Mouse (Mus musculus) embryonic facial prominence, embryonic 10.5 days (tissue): ENCODE measurements around the gene Slc2a1. TPM values are rescaled to one million over a fixed set of nuclear protein-coding genes. Genes with fewer than 3 reads are reported as not detected.

Experiments used
- DNase-seq: peaks from one replicate; pipeline ENCODE4 v3.0.0-alpha.2; 2017; ENCODE audit warnings: low spot score
- H3K27ac ChIP-seq: fragments of 300-500 bp; sonication (generic); replicated peaks from 2 replicates; pipeline ENCODE4 v1.5.1; 2016; ENCODE audit warnings: mild to moderate bottlenecking
- H3K27me3 ChIP-seq: fragments of 300-500 bp; sonication (generic); replicated peaks from 2 replicates; pipeline ENCODE4 v1.6.1; 2016; ENCODE audit warnings: low read depth, mild to moderate bottlenecking; ENCODE audit not compliant: poor library complexity, severe bottlenecking
- H3K36me3 ChIP-seq: fragments of 300-500 bp; sonication (generic); replicated peaks from 2 replicates; pipeline ENCODE4 v1.6.1; 2016; ENCODE audit warnings: mild to moderate bottlenecking, moderate library complexity
- H3K4me1 ChIP-seq: fragments of 300-500 bp; sonication (generic); 2 replicates; pipeline ENCODE4 v1.6.1; 2016
- H3K4me3 ChIP-seq: fragments of 300-500 bp; sonication (generic); 2 replicates; pipeline ENCODE4 v1.5.1; 2016; ENCODE audit warnings: mild to moderate bottlenecking, moderate library complexity
- H3K9me3 ChIP-seq: fragments of 300-500 bp; sonication (generic); 2 replicates; pipeline ENCODE4 v1.6.1; 2016; ENCODE audit warnings: mild to moderate bottlenecking
- WGBS: fragments of 180-500 bp; shearing (Covaris S2); methylation state at CpG from one replicate; pipeline ENCODE4 v1.1.7; 2016; 5-methylcytosine and 5-hydroxymethylcytosine counted together
- polyA plus RNA-seq: library from polyadenylated mRNA; unstranded; fragments of >200 nt; fragmentation: Nextera tagmentation; extraction: Ambion mirVana; gene quantifications from 2 replicates; pipeline ENCODE4 v1.2.1, GENCODE M21; 2016

The Slc2a1 gene
- polyA plus RNA-seq, 1 experiment from 2014 or later: 140 TPM

- DNase-seq: no peak
- Histone ChIP-seq H3K4me1 (peaks cover 55% of the 10 kb centered on the region), H3K27me3 (no peaks in the 10 kb centered on the region), H3K36me3 (peaks cover 99% of the 10 kb centered on the region), H3K27ac (no peak overlapping the region), H3K9me3 (no peaks in the 10 kb centered on the region), H3K4me3 (no peak overlapping the region)
- 67% methylated on average over 4 of the region's 4 CpGs for WGBS
Observed at GRCm38 (mm10) chr4:119121249-119121648, 12.7 kb downstream of the Slc2a1 start.

- 72% methylated on average over 2 of the region's 2 CpGs for WGBS
- Histone ChIP-seq H3K4me1 (peaks cover 39% of the 10 kb centered on the region), H3K4me3 (no peak overlapping the region), H3K9me3 (no peaks in the 10 kb centered on the region), H3K27ac (no peak overlapping the region; the same call in 1 of the 2 replicates), H3K27me3 (no peaks in the 10 kb centered on the region), H3K36me3 (peaks cover 100% of the 10 kb centered on the region)
- DNase-seq: no peak
Observed at GRCm38 (mm10) chr4:119124771-119125273, 16.3 kb downstream of the Slc2a1 start.

DNA sequence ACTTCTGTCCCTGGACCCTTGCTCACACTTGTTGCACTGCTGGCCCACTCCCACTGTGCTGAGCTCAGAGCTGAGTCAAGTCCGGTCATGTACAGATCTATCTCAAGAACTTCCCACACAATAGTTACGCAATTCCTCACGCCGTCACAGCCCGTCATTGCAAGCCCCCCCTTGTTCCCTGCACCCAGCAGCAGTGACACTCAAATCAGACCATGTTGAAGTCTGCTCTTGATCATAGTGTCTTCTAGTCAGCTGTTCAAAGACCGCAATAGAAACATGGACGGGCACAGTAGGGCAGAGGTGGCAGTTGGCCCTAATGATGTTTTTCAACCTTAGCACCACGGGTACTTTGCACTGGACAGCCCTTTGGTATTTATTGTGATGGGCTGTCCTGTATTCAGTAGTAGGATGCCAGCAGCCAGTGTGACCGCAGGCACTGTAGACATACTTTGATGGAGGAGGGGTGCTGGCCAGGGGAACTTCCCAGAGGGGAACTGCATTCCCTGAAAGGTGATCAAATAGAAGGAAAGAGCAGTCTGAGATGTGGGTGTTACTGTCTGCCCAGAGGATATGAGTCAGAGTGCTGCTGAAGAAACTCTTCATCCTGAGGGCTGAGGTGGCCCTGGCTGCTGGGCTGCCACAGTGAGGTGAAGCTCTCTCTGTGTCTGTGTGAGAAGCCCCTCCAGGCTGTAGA lies 17.2 kb downstream of the Slc2a1 start:
- Histone ChIP-seq H3K9me3 (no peaks in the 10 kb centered on the region), H3K4me3 (no peak overlapping the region), H3K27me3 (no peaks in the 10 kb centered on the region), H3K4me1 (peaks cover 36% of the 10 kb centered on the region), H3K36me3 (peaks cover 100% of the 10 kb centered on the region), H3K27ac (0 out of 2 replicates have a peak overlapping the region, but pooled peaks have one; percentile 10)
- DNase-seq: no peak
- WGBS: 84% methylated on average over 9 of the region's 9 CpGs

- Histone ChIP-seq H3K36me3 (peaks cover 100% of the 10 kb centered on the region), H3K27ac (no peak overlapping the region), H3K4me1 (peaks cover 24% of the 10 kb centered on the region), H3K9me3 (no peaks in the 10 kb centered on the region), H3K4me3 (no peak overlapping the region), H3K27me3 (no peaks in the 10 kb centered on the region)
- DNase-seq: no peak
- WGBS: 78% methylated on average over 6 of the region's 6 CpGs
Observed at GRCm38 (mm10) chr4:119127229-119127628, 18.7 kb downstream of the Slc2a1 start.

DNA sequence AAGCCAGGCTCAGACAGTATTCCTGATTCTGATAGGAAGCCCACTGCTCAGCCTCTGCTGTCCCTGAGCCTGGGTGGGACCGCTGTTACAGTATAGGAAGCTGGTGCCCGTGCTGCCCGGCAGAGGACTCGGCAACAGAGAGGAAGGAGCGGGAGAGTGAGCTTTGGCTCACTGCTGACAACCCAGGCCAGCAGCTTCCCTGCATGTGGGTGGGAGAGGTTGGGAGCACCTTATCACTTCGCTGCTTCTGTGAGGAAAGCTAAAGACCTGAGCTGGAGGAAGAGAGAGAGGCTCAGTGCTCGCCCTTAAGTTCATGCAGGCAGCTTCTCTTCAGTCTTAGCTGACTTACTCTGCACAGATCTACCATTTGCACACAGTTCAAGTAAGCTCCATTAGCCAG lies 20.0 kb downstream of the Slc2a1 start:
- 84% methylated on average over 7 of the region's 7 CpGs for whole genome bisulfite sequencing
- Histone ChIP-seq H3K27ac (no peak overlapping the region), H3K27me3 (no peaks in the 10 kb centered on the region), H3K36me3 (peaks cover 100% of the 10 kb centered on the region), H3K4me1 (peaks cover 24% of the 10 kb centered on the region), H3K4me3 (no peak overlapping the region), H3K9me3 (no peaks in the 10 kb centered on the region)
- no peak for DNase-seq

- 90% methylated on average over 1 of the region's 1 CpGs for WGBS
- peaks cover 100% of the 10 kb centered on the region for H3K36me3 ChIP-seq
Observed at GRCm38 (mm10) chr4:119129096-119129495, 20.6 kb downstream of the Slc2a1 start.

DNA sequence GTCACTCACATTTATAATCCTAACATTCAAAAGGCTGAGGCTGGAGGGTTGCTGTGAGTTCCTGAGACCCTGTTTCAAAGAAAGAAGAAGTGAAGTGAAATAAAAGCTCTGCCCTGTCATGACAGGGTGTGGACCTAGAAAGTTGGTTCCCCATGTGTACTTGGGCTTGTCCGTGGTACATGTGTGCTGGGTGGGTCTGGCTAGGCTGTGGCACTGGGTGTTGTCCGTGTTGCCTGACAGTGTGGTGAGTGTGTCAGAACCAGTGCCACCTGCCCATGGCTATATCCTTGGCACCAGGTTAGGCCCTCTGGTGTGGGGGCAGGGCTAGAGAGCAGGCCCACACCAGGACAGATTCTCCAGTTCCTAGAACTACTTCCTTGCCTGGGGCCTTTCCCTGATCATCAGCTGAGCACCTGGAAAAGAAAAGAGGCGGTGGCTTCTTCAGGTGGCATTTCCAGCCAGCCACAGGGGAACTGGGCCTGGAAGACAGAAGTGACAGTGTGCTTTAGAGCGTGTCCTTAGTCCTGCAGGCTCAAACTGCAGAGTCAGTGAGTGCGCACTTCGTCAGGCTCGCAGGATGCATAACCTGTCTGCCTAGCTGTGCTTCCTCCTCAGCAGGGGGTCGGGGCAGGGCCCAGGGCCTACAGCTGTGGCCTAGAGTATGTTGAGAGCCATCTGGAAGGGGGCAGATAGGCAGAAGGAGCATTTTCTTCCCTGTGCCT lies 22.8 kb downstream of the Slc2a1 start:
- H3K27ac ChIP-seq: no peak overlapping the region
- H3K27me3 ChIP-seq: no peaks in the 10 kb centered on the region
- H3K4me3 ChIP-seq: no peak overlapping the region
- peaks cover 100% of the 10 kb centered on the region for H3K36me3 ChIP-seq
- 84% methylated on average over 8 of the region's 8 CpGs for WGBS
- peaks cover 3% of the 10 kb centered on the region; the same call in 1 of the 2 replicates for H3K4me1 ChIP-seq
- DNase-seq: no peak
- H3K9me3 ChIP-seq: no peaks in the 10 kb centered on the region

More at GRCm38 (mm10) chr4:119129096-119129495, 20.6 kb downstream of the Slc2a1 start:
- Histone ChIP-seq H3K9me3 (no peaks in the 10 kb centered on the region), H3K4me3 (no peak overlapping the region), H3K27ac (no peak overlapping the region), H3K4me1 (peaks cover 20% of the 10 kb centered on the region), H3K27me3 (no peaks in the 10 kb centered on the region)
- DNase-seq: no peak

GRCm38 (mm10) chr4:119133306-119133705 lies 24.8 kb downstream of the Slc2a1 start:
- DNase-seq: no peak
- Histone ChIP-seq H3K27me3 (no peaks in the 10 kb centered on the region), H3K4me1 (peaks cover 9% of the 10 kb centered on the region), H3K36me3 (peaks cover 95% of the 10 kb centered on the region), H3K9me3 (no peaks in the 10 kb centered on the region), H3K4me3 (no peak overlapping the region), H3K27ac (no peak overlapping the region)
- WGBS: 92% methylated on average over 13 of the region's 13 CpGs

- H3K27ac ChIP-seq: no peak overlapping the region
- 92% methylated on average over 13 of the region's 13 CpGs for WGBS
- H3K9me3 ChIP-seq: no peaks in the 10 kb centered on the region
- H3K4me1 ChIP-seq: peaks cover 14% of the 10 kb centered on the region
- no peaks in the 10 kb centered on the region for H3K27me3 ChIP-seq
- no peak for DNase-seq
- H3K4me3 ChIP-seq: no peak overlapping the region
- peaks cover 89% of the 10 kb centered on the region for H3K36me3 ChIP-seq
Observed at GRCm38 (mm10) chr4:119133860-119134259, 25.3 kb downstream of the Slc2a1 start.

DNA sequence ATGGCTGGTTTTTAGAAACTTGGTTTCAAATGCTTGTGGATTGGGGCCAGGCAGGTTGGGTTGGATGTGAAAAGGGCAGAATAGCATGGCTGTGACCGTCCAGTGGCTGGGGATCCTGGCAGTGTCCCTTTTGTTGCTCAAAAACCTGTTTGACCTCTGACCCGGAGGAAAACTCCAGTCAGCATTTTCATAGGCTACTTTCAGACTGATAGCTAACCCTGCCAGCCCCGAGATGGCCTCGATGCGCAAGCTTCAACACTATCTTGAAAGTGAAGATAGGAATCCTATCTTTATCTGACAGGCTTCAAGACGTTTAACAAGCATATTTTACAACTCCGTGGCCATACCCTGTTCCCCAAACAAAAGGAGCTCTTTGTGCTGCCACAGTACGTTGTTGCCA lies 28.8 kb downstream of the Slc2a1 start:
- whole genome bisulfite sequencing: 77% methylated on average over 8 of the region's 8 CpGs

GRCm38 (mm10) chr4:119138171-119138570 lies 29.7 kb downstream of the Slc2a1 start:
- peak; percentile 83 for DNase-seq
- no peak overlapping the region; the same call in 1 of the 2 replicates for H3K27ac ChIP-seq
- peak overlapping the region; percentile 39 for H3K4me3 ChIP-seq
- 11% methylated on average over 18 of the region's 18 CpGs for WGBS
- H3K9me3 ChIP-seq: no peaks in the 10 kb centered on the region
- peaks cover 19% of the 10 kb centered on the region for H3K4me1 ChIP-seq
- no peaks in the 10 kb centered on the region for H3K27me3 ChIP-seq
- peaks cover 46% of the 10 kb centered on the region for H3K36me3 ChIP-seq

More for the DNA sequence above, 28.8 kb downstream of the Slc2a1 start:
- no peak for DNase-seq
- H3K4me1 ChIP-seq: peaks cover 14% of the 10 kb centered on the region
- H3K27ac ChIP-seq: no peak overlapping the region
- H3K9me3 ChIP-seq: no peaks in the 10 kb centered on the region
- no peaks in the 10 kb centered on the region for H3K27me3 ChIP-seq
- peaks cover 55% of the 10 kb centered on the region for H3K36me3 ChIP-seq
- no peak overlapping the region for H3K4me3 ChIP-seq

GRCm38 (mm10) chr4:119138776-119139175 lies 30.3 kb downstream of the Slc2a1 start:
- peak overlapping the region; percentile 39; the same call in 1 of the 2 replicates for H3K4me3 ChIP-seq
- peaks cover 19% of the 10 kb centered on the region for H3K4me1 ChIP-seq
- H3K27me3 ChIP-seq: no peaks in the 10 kb centered on the region; the same call in 1 of the 2 replicates
- DNase-seq: no peak
- WGBS: 65% methylated on average over 8 of the region's 8 CpGs
- H3K27ac ChIP-seq: no peak overlapping the region
- H3K9me3 ChIP-seq: no peaks in the 10 kb centered on the region
- H3K36me3 ChIP-seq: peaks cover 40% of the 10 kb centered on the region
